Comparison of ENCODE assay signal across 8 mouse cellular contexts in the genomic region with DNA sequence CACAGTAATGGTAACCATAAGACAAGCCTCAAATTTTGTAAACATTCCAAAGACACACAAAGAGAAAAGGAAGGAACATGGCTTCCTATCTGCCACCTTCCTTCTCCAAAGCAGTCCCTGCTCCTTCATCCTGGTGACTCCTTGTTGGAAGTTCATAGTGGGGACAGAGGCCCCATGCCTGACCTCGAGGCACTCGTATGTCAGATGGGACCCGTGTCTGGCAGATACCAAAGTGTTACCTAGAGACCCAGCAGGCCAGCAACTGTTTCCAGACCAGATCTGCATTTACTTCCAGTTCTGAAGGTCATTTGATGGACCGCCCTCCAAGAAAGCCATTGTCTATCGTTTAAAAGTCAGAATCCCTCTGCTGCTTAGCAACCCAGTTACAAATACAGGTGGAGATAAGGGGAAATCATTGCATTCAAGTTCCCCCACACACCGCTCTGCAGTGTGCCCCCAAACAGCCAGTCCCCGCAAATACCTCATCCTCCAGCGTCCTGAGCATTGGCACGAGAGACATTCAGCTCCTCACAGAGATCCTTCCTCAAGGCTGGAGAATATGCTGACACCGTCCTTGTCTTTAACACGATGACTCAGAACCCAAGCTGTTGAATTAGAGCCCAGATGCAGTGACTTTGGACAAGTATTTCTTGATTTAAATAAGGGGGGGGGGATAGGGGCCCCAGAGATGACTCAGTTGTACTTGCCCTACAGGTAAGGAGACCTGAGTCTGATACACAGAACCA.
"Had no signal": no experiment of that assay in that cellular context is flagged by ENCODE, and none has a peak within 500 bp of the region (broad histone marks: within the 10 kb centered on the region; RNA-seq: fewer than 3 reads in every experiment).

No protein-coding gene starts in this region.

- DNase-seq: kidney, postnatal 25 days; lung, adult 18-20 months; thymus, postnatal 4 days had no signal

- H3K27me3 ChIP-seq: midbrain, embryonic 15.5 days had no signal

- ATAC-seq: midbrain, embryonic 15.5 days had no signal

- H3K9me3 ChIP-seq: limb, embryonic 15.5 days; midbrain, embryonic 15.5 days had no signal

- H3K36me3 ChIP-seq: limb, embryonic 15.5 days; midbrain, embryonic 15.5 days had no signal

- H3K9ac ChIP-seq: limb, embryonic 15.5 days; liver, embryonic 14.5 days; midbrain, embryonic 15.5 days had no signal

- H3K4me3 ChIP-seq: left cerebral cortex, adult 2 months; limb, embryonic 15.5 days; midbrain, embryonic 15.5 days had no signal

- H3K4me1 ChIP-seq: midbrain, embryonic 15.5 days had no signal

- H3K27ac ChIP-seq: left cerebral cortex, adult 2 months; limb, embryonic 15.5 days; liver, embryonic 14.5 days; midbrain, embryonic 15.5 days; stomach, postnatal 0 days had no signal

- H3K4me2 ChIP-seq: limb, embryonic 15.5 days; midbrain, embryonic 15.5 days had no signal
